Mouse (Mus musculus) liver, embryonic 16.5 days (tissue): ENCODE measurements around the gene Ppp2r1b. TPM values are rescaled to one million over a fixed set of nuclear protein-coding genes. Genes with fewer than 3 reads are reported as not detected.
A peak's percentile ranks its signal among the peaks of the same experiment; 100 is the strongest.

Experiments used
- ATAC-seq: fragments of 200-750 bp; cut with Nextera tagmentation; 2 replicates; pipeline ENCODE4 v1.8.0; 2017; ENCODE audit warnings: low read depth, mild to moderate bottlenecking, moderate number of reproducible peaks, moderate library complexity
- H3K27ac ChIP-seq: fragments of 300-500 bp; sonication (generic); 2 replicates; pipeline ENCODE4 v1.5.1; 2014; ENCODE audit warnings: mild to moderate bottlenecking, low read length
- H3K27me3 ChIP-seq: fragments of 300-500 bp; sonication (generic); 2 replicates; pipeline ENCODE4 v1.6.1; 2014; ENCODE audit warnings: low read depth, low read length, mixed read lengths; ENCODE audit not compliant: control insufficient read depth, insufficient read depth
- H3K36me3 ChIP-seq: fragments of 300-500 bp; sonication (generic); 2 replicates; pipeline ENCODE4 v1.6.1; 2014; ENCODE audit warnings: mild to moderate bottlenecking; ENCODE audit not compliant: control insufficient read depth, insufficient read depth
- H3K4me1 ChIP-seq: fragments of 300-500 bp; sonication (generic); 2 replicates; pipeline ENCODE4 v1.6.1; 2014; ENCODE audit warnings: low read depth, low read length, mixed read lengths; ENCODE audit not compliant: control insufficient read depth
- H3K4me2 ChIP-seq: fragments of 300-500 bp; sonication (generic); 2 replicates; pipeline ENCODE4 v1.6.1; 2014; ENCODE audit warnings: low read depth, low read length, mixed read lengths
- H3K4me3 ChIP-seq: fragments of 300-500 bp; sonication (generic); 2 replicates; pipeline ENCODE4 v1.5.1; 2014; ENCODE audit warnings: low read depth, mild to moderate bottlenecking, low read length
- H3K9ac ChIP-seq: fragments of 300-500 bp; sonication (generic); 2 replicates; pipeline ENCODE4 v1.6.1; 2014; ENCODE audit warnings: low read depth, low read length
- H3K9me3 ChIP-seq: fragments of 300-500 bp; sonication (generic); replicated peaks from 2 replicates; pipeline ENCODE4 v1.6.1; 2016; ENCODE audit warnings: low read length; ENCODE audit not compliant: control insufficient read depth
- WGBS: fragments of 180-500 bp; shearing (Covaris S2); extraction: QIAGEN DNeasy Blood & Tissue Kit; methylation state at CpG from one replicate; pipeline ENCODE4 v1.1.7; 2014; ENCODE audit not compliant: insufficient replicate concordance; 5-methylcytosine and 5-hydroxymethylcytosine counted together
- polyA plus RNA-seq: library from polyadenylated mRNA; unstranded; fragments of >200 nt; fragmentation: Nextera tagmentation; extraction: Ambion mirVana; gene quantifications from 2 replicates; pipeline ENCODE4 v1.2.1, GENCODE M21; 2015

Ppp2r1b gene
- polyA plus RNA-seq, 1 experiment from 2014 or later: 59.4 TPM

GRCm38 (mm10) chr9:50847606-50848368 is 2.7 kb downstream of the Ppp2r1b start:
- H3K36me3 ChIP-seq: no peaks in the 10 kb centered on the region
- no peak for ATAC-seq
- no peak overlapping the region for H3K4me3 ChIP-seq
- peaks cover 39% of the 10 kb centered on the region for H3K4me1 ChIP-seq
- no peak overlapping the region for H3K9ac ChIP-seq
- H3K4me2 ChIP-seq: no peak overlapping the region
- WGBS: 63% methylated on average over 12 of the region's 12 CpGs
- no peaks in the 10 kb centered on the region for H3K9me3 ChIP-seq
- H3K27ac ChIP-seq: peak overlapping the region; percentile 51
- no peaks in the 10 kb centered on the region for H3K27me3 ChIP-seq

GRCm38 (mm10) chr9:50848821-50849220 is 3.7 kb downstream of the Ppp2r1b start:
- WGBS: 69% methylated on average over 5 of the region's 5 CpGs
- Histone ChIP-seq H3K36me3 (no peaks in the 10 kb centered on the region), H3K4me1 (peaks cover 49% of the 10 kb centered on the region), H3K27ac (peak overlapping the region; percentile 43), H3K4me2 (no peak overlapping the region), H3K9me3 (no peaks in the 10 kb centered on the region), H3K9ac (0 out of 2 replicates have a peak overlapping the region, but pooled peaks have one; percentile 9), H3K27me3 (no peaks in the 10 kb centered on the region), H3K4me3 (no peak overlapping the region)
- ATAC-seq: no peak

GRCm38 (mm10) chr9:50849249-50849648 is 4.1 kb downstream of the Ppp2r1b start:
- peak; percentile 62 for ATAC-seq
- no peak overlapping the region for H3K4me2 ChIP-seq
- H3K9ac ChIP-seq: 0 out of 2 replicates have a peak overlapping the region, but pooled peaks have one; percentile 9
- WGBS: 24% methylated on average over 8 of the region's 8 CpGs
- H3K36me3 ChIP-seq: no peaks in the 10 kb centered on the region
- H3K4me1 ChIP-seq: peaks cover 53% of the 10 kb centered on the region
- H3K4me3 ChIP-seq: no peak overlapping the region
- H3K9me3 ChIP-seq: no peaks in the 10 kb centered on the region
- no peaks in the 10 kb centered on the region for H3K27me3 ChIP-seq
- H3K27ac ChIP-seq: peak overlapping the region; percentile 43; the same call in 1 of the 2 replicates

GRCm38 (mm10) chr9:50849755-50850154 is 4.7 kb downstream of the Ppp2r1b start:
- Histone ChIP-seq H3K4me3 (no peak overlapping the region), H3K4me1 (peaks cover 58% of the 10 kb centered on the region), H3K9ac (no peak overlapping the region), H3K27ac (peak overlapping the region; percentile 6; the same call in 1 of the 2 replicates), H3K27me3 (no peaks in the 10 kb centered on the region), H3K36me3 (no peaks in the 10 kb centered on the region), H3K9me3 (no peaks in the 10 kb centered on the region), H3K4me2 (no peak overlapping the region)
- ATAC-seq: no peak
- 51% methylated on average over 9 of the region's 9 CpGs for WGBS

GRCm38 (mm10) chr9:50850271-50850670 is 5.2 kb downstream of the Ppp2r1b start:
- no peak for ATAC-seq
- WGBS: 62% methylated on average over 11 of the region's 11 CpGs
- no peak overlapping the region for H3K4me2 ChIP-seq
- H3K9me3 ChIP-seq: no peaks in the 10 kb centered on the region
- H3K4me1 ChIP-seq: peaks cover 62% of the 10 kb centered on the region
- no peaks in the 10 kb centered on the region for H3K36me3 ChIP-seq
- no peak overlapping the region for H3K9ac ChIP-seq
- no peak overlapping the region for H3K4me3 ChIP-seq
- H3K27ac ChIP-seq: no peak overlapping the region
- no peaks in the 10 kb centered on the region for H3K27me3 ChIP-seq

GRCm38 (mm10) chr9:50850713-50851112 is 5.6 kb downstream of the Ppp2r1b start:
- H3K9me3 ChIP-seq: no peaks in the 10 kb centered on the region
- H3K4me3 ChIP-seq: no peak overlapping the region
- 24% methylated on average over 8 of the region's 8 CpGs for WGBS
- no peaks in the 10 kb centered on the region for H3K27me3 ChIP-seq
- peak overlapping the region; percentile 26; the same call in 1 of the 2 replicates for H3K9ac ChIP-seq
- no peak overlapping the region for H3K27ac ChIP-seq
- no peaks in the 10 kb centered on the region for H3K36me3 ChIP-seq
- no peak for ATAC-seq
- H3K4me2 ChIP-seq: no peak overlapping the region; the same call in 1 of the 2 replicates
- peaks cover 67% of the 10 kb centered on the region for H3K4me1 ChIP-seq

- peaks cover 77% of the 10 kb centered on the region for H3K4me1 ChIP-seq
- no peaks in the 10 kb centered on the region for H3K9me3 ChIP-seq
- H3K36me3 ChIP-seq: no peaks in the 10 kb centered on the region
- 61% methylated on average over 17 of the region's 17 CpGs for WGBS
- H3K4me3 ChIP-seq: no peak overlapping the region
- peak overlapping the region; percentile 94 for H3K27ac ChIP-seq
- H3K4me2 ChIP-seq: peak overlapping the region; percentile 6
- H3K27me3 ChIP-seq: no peaks in the 10 kb centered on the region
- peak overlapping the region; percentile 26 for H3K9ac ChIP-seq
- no peak for ATAC-seq
These were observed 7.7 kb downstream of the Ppp2r1b start for GRCm38 (mm10) chr9:50852634-50853349.

- H3K9ac ChIP-seq: peak overlapping the region; percentile 65
- H3K4me1 ChIP-seq: peaks cover 70% of the 10 kb centered on the region
- ATAC-seq: peak; percentile 84
- peaks cover 5% of the 10 kb centered on the region for H3K36me3 ChIP-seq
- H3K9me3 ChIP-seq: no peaks in the 10 kb centered on the region
- H3K27ac ChIP-seq: peak overlapping the region; percentile 94
- peak overlapping the region; percentile 86 for H3K4me2 ChIP-seq
- peak overlapping the region; percentile 47 for H3K4me3 ChIP-seq
- H3K27me3 ChIP-seq: no peaks in the 10 kb centered on the region
- WGBS: 24% methylated on average over 8 of the region's 8 CpGs
These were observed 9.3 kb downstream of the Ppp2r1b start for GRCm38 (mm10) chr9:50854376-50854775.
